Mouse (Mus musculus) ovary, adult 10 weeks (tissue): Measurements from ENCODE around the gene Nrk. TPM values are rescaled to one million over a fixed set of nuclear protein-coding genes. Genes with fewer than 3 reads are reported as not detected.

ENCODE experiments used
- polyA plus RNA-seq: library from polyadenylated mRNA; stranded (reverse); fragments of 350-450 nt; fragmentation: Illumina TruSeq; extraction: RNeasy Lipid Tissue Mini Kit (QIAGEN cat#74804); gene quantifications from one replicate; pipeline ENCODE4 v1.2.3, GENCODE M21; 2014

Nrk gene
- 4.8 TPM for polyA plus RNA-seq

DNA sequence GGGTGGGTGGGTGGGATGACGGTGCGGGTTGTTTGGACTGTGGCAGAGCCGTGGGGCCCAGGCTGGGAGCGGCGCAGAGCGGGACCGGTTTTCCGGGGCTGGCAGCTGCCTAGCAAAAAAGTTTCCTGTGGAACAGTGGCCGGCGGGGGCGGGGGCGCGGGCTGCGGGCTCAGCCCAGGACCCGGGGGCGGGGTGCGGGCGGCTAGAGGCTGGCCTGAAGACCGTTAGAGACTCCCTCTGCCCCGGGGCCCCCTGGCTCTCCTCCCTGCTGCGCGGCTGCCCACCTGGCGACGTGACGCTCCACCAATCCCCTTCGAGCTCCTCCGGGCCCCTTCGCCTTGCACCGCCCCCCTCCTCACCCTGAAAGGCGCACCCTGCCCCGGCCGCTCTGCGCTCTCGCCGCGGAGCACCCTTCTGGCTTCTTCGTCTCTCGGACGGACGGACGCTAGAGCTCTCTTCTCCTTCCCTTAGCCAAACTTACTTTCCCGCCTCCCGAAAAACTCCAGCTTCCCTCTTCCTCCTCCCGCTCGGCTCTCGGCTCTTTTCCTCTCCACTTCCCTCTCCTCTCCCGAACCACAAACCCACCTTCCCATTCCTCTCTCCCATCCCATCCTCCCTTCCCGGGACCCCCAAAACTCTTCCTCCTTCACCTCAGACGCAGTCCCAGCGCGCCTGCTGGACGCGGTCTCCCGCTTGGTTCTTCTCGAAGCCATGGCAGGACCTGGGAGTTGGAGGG, at the start of gene Nrk:
Gene Nrk, plus strand, starts transcription at position 390 of the 736 bp plus-strand sequence.

Other genes with a start within 250 kb of the Nrk start
- not detected for gene Serpina7, start 170.8 kb downstream of the Nrk start, polyA plus RNA-seq
- not detected for gene 4930513O06Rik, start 171.8 kb downstream of the Nrk start, polyA plus RNA-seq